ENCODE assay signal across 21 mouse cellular contexts in the genomic region with DNA sequence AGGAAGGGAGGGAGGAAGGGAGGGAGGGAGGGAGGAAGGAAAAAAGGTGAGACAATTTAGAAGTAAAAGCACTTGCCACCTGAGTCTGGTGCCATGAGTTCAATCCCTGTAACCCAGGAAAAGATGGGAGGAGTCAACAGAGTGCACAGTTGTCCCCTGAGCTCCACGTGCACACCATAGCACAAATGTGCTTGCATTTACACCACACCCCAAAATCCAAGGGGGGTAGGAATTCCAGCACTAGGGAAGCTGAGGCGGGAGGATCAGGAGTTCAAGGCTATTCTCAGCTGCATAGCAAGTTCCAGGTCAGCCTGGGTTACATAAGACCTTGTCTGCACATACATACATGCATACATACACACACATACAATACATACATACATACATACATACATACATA. TPM values are rescaled to one million over a fixed set of nuclear protein-coding genes. Genes with fewer than 3 reads are reported as not detected.
DNase-seq lines count a peak whose midpoint lies in the region; ATAC-seq and TF ChIP-seq lines count a peak whose summit lies in the region.
"Had no signal": no experiment of that assay in that cellular context is flagged by ENCODE, and none has a peak within 500 bp of the region (broad histone marks: within the 10 kb centered on the region; RNA-seq: fewer than 3 reads in every experiment).

No protein-coding gene starts in this region.

- no peak overlapping the region for H3K9ac ChIP-seq in forebrain, embryonic 11.5 days (ENCODE audit: low read length)
- H3K9ac ChIP-seq in lung, postnatal 0 days (replicated peaks; ENCODE audit: low read depth): no peak overlapping the region
- H3K9ac ChIP-seq: embryonic facial prominence, embryonic 13.5 days; neural tube, embryonic 12.5 days had no signal

- 84% methylated on average over 2 of the region's 2 CpGs for WGBS in forebrain, embryonic 10.5 days
- WGBS in forebrain, embryonic 11.5 days: 74% methylated on average over 2 of the region's 2 CpGs
- 55% methylated on average over 2 of the region's 2 CpGs for WGBS in kidney, adult 2 months
- 57% methylated on average over 2 of the region's 2 CpGs for WGBS in lung, postnatal 0 days

- 0 out of 2 replicates have a peak overlapping the region, but pooled peaks have one; percentile 8 for H3K27ac ChIP-seq in forebrain, embryonic 10.5 days
- H3K27ac ChIP-seq in forebrain, embryonic 11.5 days (ENCODE audit: low read depth, low read length): no peak overlapping the region
- H3K27ac ChIP-seq in kidney, adult 2 months (ENCODE audit: insufficient read depth, low read depth, low read length): peak overlapping the region; percentile 93
- H3K27ac ChIP-seq in lung, postnatal 0 days (ENCODE audit: low read length): peak overlapping the region; percentile 77
- H3K27ac ChIP-seq: embryonic facial prominence, embryonic 13.5 days; neural tube, embryonic 12.5 days had no signal

- no peaks in the 10 kb centered on the region for H3K27me3 ChIP-seq in forebrain, embryonic 10.5 days (ENCODE audit: poor library complexity, severe bottlenecking)
- no peaks in the 10 kb centered on the region for H3K27me3 ChIP-seq in forebrain, embryonic 11.5 days (ENCODE audit: control insufficient read depth, insufficient read depth, low read length)
- H3K27me3 ChIP-seq in kidney, adult 2 months (replicated peaks; ENCODE audit: control insufficient read depth, insufficient read depth, low read length): no peaks in the 10 kb centered on the region
- H3K27me3 ChIP-seq in lung, postnatal 0 days (replicated peaks; ENCODE audit: insufficient read depth, low read length): no peaks in the 10 kb centered on the region
- H3K27me3 ChIP-seq: embryonic facial prominence, embryonic 13.5 days; neural tube, embryonic 12.5 days; Patski had no signal

- H3K4me2 ChIP-seq in forebrain, embryonic 11.5 days (ENCODE audit: low read depth, low read length, severe bottlenecking): no peak overlapping the region
- H3K4me2 ChIP-seq in lung, postnatal 0 days (replicated peaks; ENCODE audit: low read depth, low read length): no peak overlapping the region
- H3K4me2 ChIP-seq: embryonic facial prominence, embryonic 13.5 days; neural tube, embryonic 12.5 days had no signal

- peaks cover 22% of the 10 kb centered on the region for H3K4me1 ChIP-seq in forebrain, embryonic 10.5 days
- H3K4me1 ChIP-seq in forebrain, embryonic 11.5 days (replicated peaks; ENCODE audit: control insufficient read depth, insufficient read depth, low read length): peaks cover under 1% of the 10 kb centered on the region; the same call in 1 of the 2 replicates
- peaks cover 56% of the 10 kb centered on the region for H3K4me1 ChIP-seq in kidney, adult 2 months (ENCODE audit: control insufficient read depth, insufficient read depth, low read length)
- H3K4me1 ChIP-seq in lung, postnatal 0 days (ENCODE audit: insufficient read depth, low read depth, low read length): peaks cover 12% of the 10 kb centered on the region

- no peak for DNase-seq in forebrain, embryonic 10.5 days (ENCODE audit: extremely low spot score, low spot score)
- no peak for DNase-seq in forebrain, embryonic 11.5 days (ENCODE audit: low spot score)
- peak; percentile 6 for DNase-seq in kidney, adult 2 months
- no peak for DNase-seq in kidney, adult 18-20 months
- DNase-seq in lung, postnatal 0 days (ENCODE audit: low spot score): no peak
- DNase-seq in lung, postnatal 36 days: no peak
- no peak for DNase-seq in adrenal gland, postnatal 14 days
- DNase-seq in left cerebral cortex, adult 8-10 months (ENCODE audit: low spot score in 2 of 2): no peak
- DNase-seq: cerebellum, adult 2 months; layer of hippocampus, postnatal 36 days; left cerebral cortex, postnatal 4 days; right cerebral cortex, postnatal 25 days; thymus, adult 18-20 months had no signal

- H3K36me3 ChIP-seq in forebrain, embryonic 10.5 days (replicated peaks): no peaks in the 10 kb centered on the region
- no peaks in the 10 kb centered on the region for H3K36me3 ChIP-seq in forebrain, embryonic 11.5 days (ENCODE audit: control insufficient read depth, insufficient read depth, low read length)
- H3K36me3 ChIP-seq in kidney, adult 2 months (ENCODE audit: control insufficient read depth, insufficient read depth, low read length): no peaks in the 10 kb centered on the region
- no peaks in the 10 kb centered on the region for H3K36me3 ChIP-seq in lung, postnatal 0 days (ENCODE audit: insufficient read depth, low read length)
- H3K36me3 ChIP-seq: embryonic facial prominence, embryonic 13.5 days; neural tube, embryonic 12.5 days had no signal

- no peak for TF ChIP-seq CTCF in kidney, adult 2 months (conservative IDR thresholded peaks at IDR 0.05; ENCODE audit: insufficient read depth, insufficient read length, low read depth, low read length)
- no peak for TF ChIP-seq CTCF in lung, postnatal 0 days (IDR thresholded peaks at IDR 0.05)

- H3K9me3 ChIP-seq in forebrain, embryonic 10.5 days: no peaks in the 10 kb centered on the region
- H3K9me3 ChIP-seq in forebrain, embryonic 11.5 days (ENCODE audit: control insufficient read depth, low read length): no peaks in the 10 kb centered on the region
- H3K9me3 ChIP-seq in lung, postnatal 0 days (ENCODE audit: low read length): no peaks in the 10 kb centered on the region
- H3K9me3 ChIP-seq: embryonic facial prominence, embryonic 13.5 days; neural tube, embryonic 12.5 days had no signal

- no peak overlapping the region for H3K4me3 ChIP-seq in forebrain, embryonic 10.5 days
- H3K4me3 ChIP-seq in forebrain, embryonic 11.5 days (ENCODE audit: low read depth, low read length): no peak overlapping the region
- H3K4me3 ChIP-seq in kidney, adult 2 months (ENCODE audit: insufficient read depth, low read depth, low read length): no peak overlapping the region
- H3K4me3 ChIP-seq in lung, postnatal 0 days (ENCODE audit: low read depth, low read length): no peak overlapping the region
- H3K4me3 ChIP-seq: embryonic facial prominence, embryonic 13.5 days; neural tube, embryonic 12.5 days had no signal

- TF ChIP-seq POLR2A in kidney, adult 2 months (IDR thresholded peaks at IDR 0.05; ENCODE audit: low read depth, low read length): no peak

- TF ChIP-seq EP300 in lung, postnatal 0 days (IDR thresholded peaks at IDR 0.05): no peak

- ATAC-seq in forebrain, embryonic 11.5 days (replicated peaks; ENCODE audit: low FRiP score): no peak
- no peak for ATAC-seq in lung, postnatal 0 days
- ATAC-seq: midbrain, embryonic 16.5 days; Patski had no signal

RNA-seq across cellular contexts. Expression of a gene that starts 5.4 kb away (rescaled TPM):
- polyA plus RNA-seq in forebrain, embryonic 10.5 days (2016; fragmentation: Nextera tagmentation; extraction: Ambion mirVana): 0.66 and 1.6 TPM in 2 replicates
- 1.0 TPM in 1 of 2 replicates, not detected in the other for polyA plus RNA-seq in forebrain, embryonic 11.5 days (2014; fragmentation: Nextera tagmentation; extraction: Ambion mirVana)
- polyA plus RNA-seq in kidney, adult 2 months (2012; rRNA removed): 0.20 TPM in 1 of 2 replicates, not detected in the other
- 0.73 and 0.78 TPM in 2 replicates for polyA plus RNA-seq in lung, postnatal 0 days (2015; fragmentation: Nextera tagmentation; extraction: Ambion mirVana)
- not detected in 2 replicates for total RNA-seq in adrenal gland, postnatal 14 days (2021)
- total RNA-seq in left cerebral cortex, adult 8-10 months (2022): not detected
- total RNA-seq: layer of hippocampus, postnatal 36 days; left cerebral cortex, postnatal 4 days had no signal
- polyA plus RNA-seq: brain, embryonic 14.5 days; cerebellum, adult 2 months; cortical plate, adult 2 months; frontal cortex, adult 2 months had no signal

RNA-seq across cellular contexts. Expression of a gene that starts 13.6 kb away (rescaled TPM):
- polyA plus RNA-seq in forebrain, embryonic 10.5 days (2016; fragmentation: Nextera tagmentation; extraction: Ambion mirVana): 26.8 and 27.9 TPM in 2 replicates
- 45.5 and 46.3 TPM in 2 replicates for polyA plus RNA-seq in forebrain, embryonic 11.5 days (2014; fragmentation: Nextera tagmentation; extraction: Ambion mirVana)
- polyA plus RNA-seq in kidney, adult 2 months (2012; rRNA removed): 514 and 518 TPM in 2 replicates
- polyA plus RNA-seq in lung, postnatal 0 days (2015; fragmentation: Nextera tagmentation; extraction: Ambion mirVana): 468 and 502 TPM in 2 replicates
- total RNA-seq in adrenal gland, postnatal 14 days (2021): 479 and 772 TPM in 2 replicates
- total RNA-seq in left cerebral cortex, adult 8-10 months (2022): 10 to 100 TPM; 21.7 to 37.3 (median 26.8) TPM

RNA-seq across cellular contexts. Expression of a gene that starts 22.6 kb away (rescaled TPM):
- 23.8 and 27.3 TPM in 2 replicates for polyA plus RNA-seq in forebrain, embryonic 10.5 days (2016; fragmentation: Nextera tagmentation; extraction: Ambion mirVana)
- 22.0 and 28.4 TPM in 2 replicates for polyA plus RNA-seq in forebrain, embryonic 11.5 days (2014; fragmentation: Nextera tagmentation; extraction: Ambion mirVana)
- polyA plus RNA-seq in kidney, adult 2 months (2012; rRNA removed): 14.5 and 15.3 TPM in 2 replicates
- 36.7 and 43.2 TPM in 2 replicates for polyA plus RNA-seq in lung, postnatal 0 days (2015; fragmentation: Nextera tagmentation; extraction: Ambion mirVana)
- total RNA-seq in adrenal gland, postnatal 14 days (2021): 35.0 and 36.1 TPM in 2 replicates
- 10 to 100 TPM; 22.8 to 26.6 (median 24.3) TPM for total RNA-seq in left cerebral cortex, adult 8-10 months (2022)

RNA-seq across cellular contexts. Expression of a gene that starts 25.1 kb away (rescaled TPM):
- 1.2 TPM in 2 replicates for polyA plus RNA-seq in forebrain, embryonic 10.5 days (2016; fragmentation: Nextera tagmentation; extraction: Ambion mirVana)
- 1.9 and 2.4 TPM in 2 replicates for polyA plus RNA-seq in forebrain, embryonic 11.5 days (2014; fragmentation: Nextera tagmentation; extraction: Ambion mirVana)
- polyA plus RNA-seq in kidney, adult 2 months (2012; rRNA removed): 0.23 and 0.38 TPM in 2 replicates
- polyA plus RNA-seq in lung, postnatal 0 days (2015; fragmentation: Nextera tagmentation; extraction: Ambion mirVana): 0.18 and 0.37 TPM in 2 replicates
- total RNA-seq in adrenal gland, postnatal 14 days (2021): 0.49 and 0.70 TPM in 2 replicates
- 10 to 100 TPM; 60.4 to 65.0 (median 61.0) TPM for total RNA-seq in left cerebral cortex, adult 8-10 months (2022)
- total RNA-seq: megakaryocyte, adult 5-6 weeks had no signal

RNA-seq across cellular contexts. Expression of a gene that starts 29.6 kb away (rescaled TPM):
- polyA plus RNA-seq in forebrain, embryonic 10.5 days (2016; fragmentation: Nextera tagmentation; extraction: Ambion mirVana): 3.2 and 3.9 TPM in 2 replicates
- 5.5 TPM in 2 replicates for polyA plus RNA-seq in forebrain, embryonic 11.5 days (2014; fragmentation: Nextera tagmentation; extraction: Ambion mirVana)
- polyA plus RNA-seq in kidney, adult 2 months (2012; rRNA removed): 7.7 and 9.6 TPM in 2 replicates
- polyA plus RNA-seq in lung, postnatal 0 days (2015; fragmentation: Nextera tagmentation; extraction: Ambion mirVana): 5.4 TPM in 2 replicates
- 29.1 and 29.6 TPM in 2 replicates for total RNA-seq in adrenal gland, postnatal 14 days (2021)
- 10 to 100 TPM; 20.3 to 22.9 (median 21.9) TPM for total RNA-seq in left cerebral cortex, adult 8-10 months (2022)
